Mouse (Mus musculus) E14TG2a.4 (cell line): ENCODE measurements at regions not wholly inside any gene's neighbourhood (a gene's known extent, or its start where the extent isn't known, plus 50 kb on each side); places are given as distances from the start of the nearest gene placed in this dataset.

Experiments used
- CTCF ChIP-seq: conservative IDR thresholded peaks from 2 replicates; pipeline ENCODE4 v1.5.1; 2014; ENCODE audit warnings: low read length
- NANOG ChIP-seq: IDR thresholded peaks from 2 replicates; pipeline ENCODE4 v1.6.1; 2014; ENCODE audit warnings: borderline replicate concordance, low read length, mixed read lengths
- POU5F1 ChIP-seq: IDR thresholded peaks from 2 replicates; pipeline ENCODE4 v1.6.1; 2014; ENCODE audit warnings: low read length, borderline replicate concordance

DNA sequence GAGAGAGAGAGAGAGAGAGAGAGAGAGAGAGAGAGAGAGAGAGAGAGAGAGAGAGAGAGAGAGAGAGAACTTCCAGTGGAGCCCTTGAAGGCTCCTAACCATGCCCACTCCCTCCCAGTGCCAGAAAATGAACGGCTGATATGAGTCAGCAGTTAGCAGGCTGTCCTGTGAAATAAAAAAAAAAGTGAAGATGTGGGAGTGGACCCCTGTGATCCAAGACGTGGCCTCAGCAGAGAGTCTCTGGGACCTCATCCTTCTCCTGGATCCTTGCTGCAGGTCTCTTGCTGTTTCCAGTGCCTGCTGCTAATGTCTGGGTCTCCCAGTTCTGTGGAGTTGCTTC is 57.9 kb upstream of the Adra1b start:
- TF ChIP-seq CTCF (no peak), NANOG (no peak), POU5F1 (no peak)
